In genomic region chr5:132472905-132473321, GRCm38 (mm10) we compare ENCODE assay signal across 12 mouse cellular contexts.
A peak's percentile ranks its signal among the peaks of the same experiment; 100 is the strongest.
DNase-seq lines count a peak whose midpoint lies in the region; ATAC-seq and TF ChIP-seq lines count a peak whose summit lies in the region.
"Had no signal": no experiment of that assay in that cellular context is flagged by ENCODE, and none has a peak within 500 bp of the region (broad histone marks: within the 10 kb centered on the region; RNA-seq: fewer than 3 reads in every experiment).

No protein-coding gene starts in this region.

- H3K27me3 ChIP-seq in hindbrain, postnatal 0 days (ENCODE audit: insufficient read depth, low read length) = no peaks in the 10 kb centered on the region
- H3K27me3 ChIP-seq in hindbrain, embryonic 13.5 days = no peaks in the 10 kb centered on the region
- H3K27me3 ChIP-seq in cerebellum, adult 2 months (ENCODE audit: control insufficient read depth, insufficient read depth, low read length) = no peaks in the 10 kb centered on the region
- no peaks in the 10 kb centered on the region for H3K27me3 ChIP-seq in heart, embryonic 12.5 days (replicated peaks)
- H3K27me3 ChIP-seq in intestine, postnatal 0 days (replicated peaks; ENCODE audit: control insufficient read depth, insufficient read depth, low read length) = no peaks in the 10 kb centered on the region
- H3K27me3 ChIP-seq: intestine, embryonic 15.5 days had no signal

- no peaks in the 10 kb centered on the region for H3K9me3 ChIP-seq in hindbrain, postnatal 0 days (ENCODE audit: low read length)
- no peaks in the 10 kb centered on the region for H3K9me3 ChIP-seq in hindbrain, embryonic 13.5 days
- H3K9me3 ChIP-seq in heart, embryonic 12.5 days (replicated peaks) = no peaks in the 10 kb centered on the region
- H3K9me3 ChIP-seq in intestine, postnatal 0 days (ENCODE audit: control insufficient read depth) = no peaks in the 10 kb centered on the region
- H3K9me3 ChIP-seq: intestine, embryonic 15.5 days had no signal

- 28% methylated on average over 5 of the region's 5 CpGs for WGBS in hindbrain, postnatal 0 days
- 61% methylated on average over 5 of the region's 5 CpGs for WGBS in hindbrain, embryonic 13.5 days
- 7% methylated on average over 5 of the region's 5 CpGs for WGBS in cerebellum, adult 2 months
- 54% methylated on average over 5 of the region's 5 CpGs for WGBS in heart, embryonic 12.5 days
- 81% methylated on average over 5 of the region's 5 CpGs for whole genome bisulfite sequencing in intestine, postnatal 0 days

- no peaks in the 10 kb centered on the region for H3K36me3 ChIP-seq in hindbrain, postnatal 0 days (ENCODE audit: insufficient read depth, low read length)
- no peaks in the 10 kb centered on the region for H3K36me3 ChIP-seq in hindbrain, embryonic 13.5 days
- H3K36me3 ChIP-seq in heart, embryonic 12.5 days = no peaks in the 10 kb centered on the region
- no peaks in the 10 kb centered on the region for H3K36me3 ChIP-seq in intestine, postnatal 0 days (ENCODE audit: control insufficient read depth, insufficient read depth)
- H3K36me3 ChIP-seq: intestine, embryonic 15.5 days had no signal

- no peak for ATAC-seq in hindbrain, postnatal 0 days
- no peak for ATAC-seq in hindbrain, embryonic 13.5 days (ENCODE audit: low FRiP score)
- no peak for ATAC-seq in heart, embryonic 12.5 days (ENCODE audit: insufficient number of reproducible peaks, low FRiP score)
- no peak for ATAC-seq in intestine, postnatal 0 days
- ATAC-seq: intestine, embryonic 15.5 days; liver, postnatal 0 days had no signal

- H3K4me1 ChIP-seq in hindbrain, postnatal 0 days (ENCODE audit: insufficient read depth, low read length) = peaks cover 8% of the 10 kb centered on the region
- peaks cover 36% of the 10 kb centered on the region for H3K4me1 ChIP-seq in hindbrain, embryonic 13.5 days (replicated peaks)
- H3K4me1 ChIP-seq in cerebellum, adult 2 months (ENCODE audit: control insufficient read depth, insufficient read depth, low read length) = peaks cover 15% of the 10 kb centered on the region
- H3K4me1 ChIP-seq in heart, embryonic 12.5 days (replicated peaks) = peaks cover 33% of the 10 kb centered on the region
- no peaks in the 10 kb centered on the region for H3K4me1 ChIP-seq in intestine, postnatal 0 days (replicated peaks; ENCODE audit: control insufficient read depth, insufficient read depth, low read length)
- H3K4me1 ChIP-seq: intestine, embryonic 15.5 days had no signal

- H3K4me2 ChIP-seq in hindbrain, postnatal 0 days (ENCODE audit: low read depth, low read length) = 0 out of 2 replicates have a peak overlapping the region, but pooled peaks have one; percentile 8
- no peak overlapping the region for H3K4me2 ChIP-seq in hindbrain, embryonic 13.5 days
- no peak overlapping the region for H3K4me2 ChIP-seq in heart, embryonic 12.5 days
- no peak overlapping the region for H3K4me2 ChIP-seq in intestine, postnatal 0 days (replicated peaks; ENCODE audit: low read depth)
- H3K4me2 ChIP-seq: intestine, embryonic 15.5 days had no signal

- no peak overlapping the region for H3K27ac ChIP-seq in hindbrain, postnatal 0 days
- H3K27ac ChIP-seq in hindbrain, embryonic 13.5 days = no peak overlapping the region
- peak overlapping the region; percentile 47; the same call in 1 of the 2 replicates for H3K27ac ChIP-seq in cerebellum, adult 2 months (ENCODE audit: insufficient read depth, low read length)
- peak overlapping the region; percentile 42 for H3K27ac ChIP-seq in heart, embryonic 12.5 days (ENCODE audit: poor library complexity, severe bottlenecking)
- no peak overlapping the region for H3K27ac ChIP-seq in intestine, postnatal 0 days (ENCODE audit: low read depth, low read length)
- H3K27ac ChIP-seq: intestine, embryonic 15.5 days had no signal

- no peak overlapping the region for H3K4me3 ChIP-seq in hindbrain, postnatal 0 days (ENCODE audit: low read length)
- no peak overlapping the region for H3K4me3 ChIP-seq in hindbrain, embryonic 13.5 days
- H3K4me3 ChIP-seq in cerebellum, adult 2 months (replicated peaks; ENCODE audit: insufficient read depth, low read depth, low read length) = no peak overlapping the region
- no peak overlapping the region for H3K4me3 ChIP-seq in heart, embryonic 12.5 days
- no peak overlapping the region for H3K4me3 ChIP-seq in intestine, postnatal 0 days (ENCODE audit: low read depth, low read length)
- H3K4me3 ChIP-seq: intestine, embryonic 15.5 days had no signal

- TF ChIP-seq CTCF in hindbrain, postnatal 0 days (IDR thresholded peaks at IDR 0.05; ENCODE audit: low read depth) = no peak
- TF ChIP-seq CTCF in cerebellum, adult 2 months (IDR thresholded peaks at IDR 0.05; ENCODE audit: borderline replicate concordance, insufficient read depth, low read depth, low read length) = no peak
- TF ChIP-seq CTCF in intestine, postnatal 0 days (IDR thresholded peaks at IDR 0.05; ENCODE audit: low read depth) = no peak

- no peak for TF ChIP-seq POLR2A in cerebellum, adult 2 months (IDR thresholded peaks at IDR 0.05; ENCODE audit: borderline replicate concordance, insufficient read depth, low read length)

- peak; percentile 74 for DNase-seq in hindbrain, postnatal 0 days (ENCODE audit: low spot score)
- peak; percentile 93 for DNase-seq in brain, adult 2 months (ENCODE audit: low read depth, low spot score)
- peak; percentile 83 to 91 for DNase-seq in cerebellum, adult 2 months
- DNase-seq in testis, postnatal 10 days (ENCODE audit: low spot score) = no peak
- no peak for DNase-seq in lung, postnatal 14 days
- DNase-seq: kidney, postnatal 36 days; liver, postnatal 0 days; thymus, adult 2 months had no signal

- no peak overlapping the region for H3K9ac ChIP-seq in hindbrain, postnatal 0 days (replicated peaks; ENCODE audit: low read length)
- H3K9ac ChIP-seq in hindbrain, embryonic 13.5 days = no peak overlapping the region
- no peak overlapping the region for H3K9ac ChIP-seq in heart, embryonic 12.5 days
- H3K9ac ChIP-seq in intestine, postnatal 0 days (ENCODE audit: low read depth, low read length) = no peak overlapping the region
- H3K9ac ChIP-seq: intestine, embryonic 15.5 days; liver, postnatal 0 days had no signal

Comparison
In these comparisons a context has a peak if more than half of its experiments do, and no peak if none do; other contexts are left out.
1. DNase-seq: peak in hindbrain, postnatal 0 days (single experiment), brain, adult 2 months (single experiment) and cerebellum, adult 2 months (2 of 2); none in testis, postnatal 10 days (single experiment) and lung, postnatal 14 days (single experiment).
2. H3K27ac ChIP-seq: peak in cerebellum, adult 2 months (single experiment) and heart, embryonic 12.5 days (single experiment); none in hindbrain, postnatal 0 days (single experiment), hindbrain, embryonic 13.5 days (single experiment) and intestine, postnatal 0 days (single experiment).